Mouse (Mus musculus) small intestine, adult 2 months (tissue): ENCODE measurements around the gene Fgr.

ENCODE experiments used
- CTCF ChIP-seq: fragments of 200-500 bp; IDR thresholded peaks from 2 replicates; pipeline ENCODE4 v1.5.1; 2012; ENCODE audit warnings: low read depth, mild to moderate bottlenecking, control low read depth, inconsistent platforms, low read length, moderate library complexity, mixed read lengths; ENCODE audit not compliant: insufficient replicate concordance, insufficient read length; ENCODE audit errors: extremely low read depth
- POLR2A ChIP-seq: fragments of 200-500 bp; IDR thresholded peaks from 2 replicates; pipeline ENCODE4 v1.6.1; 2012; ENCODE audit warnings: low read depth, mild to moderate bottlenecking, control low read depth, inconsistent platforms, low read length, moderate library complexity

- TF ChIP-seq POLR2A (no peak), CTCF (no peak)
These were observed 12.0 kb upstream of the Fgr start for GRCm38 (mm10) chr4:132961866-132962265.
